Mouse (Mus musculus): ENCODE results near the gene Nkx3-2. TPM values are rescaled to one million over a fixed set of nuclear protein-coding genes. Genes with fewer than 3 reads are reported as not detected.

Nkx3-2 gene
- polyA plus RNA-seq, 1 experiment, result not detected

DNA sequence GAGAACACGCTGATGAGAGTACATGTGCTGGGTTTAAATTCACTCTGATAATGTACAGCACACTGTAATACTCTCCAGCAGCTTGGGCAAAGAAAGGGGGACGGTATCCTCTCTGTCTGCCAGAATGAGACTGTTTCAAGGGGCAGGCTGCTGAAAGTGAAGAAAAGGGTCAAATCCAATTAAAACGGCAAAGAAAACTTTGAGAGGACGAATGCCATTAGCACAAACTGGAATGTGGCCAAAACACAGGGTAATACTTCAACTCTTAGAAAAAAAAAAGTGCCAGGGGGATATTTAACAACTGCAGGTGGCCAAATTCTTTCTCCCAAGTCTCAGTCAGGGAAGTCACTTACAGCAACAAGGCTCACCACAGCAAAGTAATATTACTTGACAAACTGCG lies 27.3 kb downstream of the Nkx3-2 start:
- TF ChIP-seq GATA1 (IDR thresholded peaks at IDR 0.05; ENCODE audit: low read length) (no peak), TAL1 (IDR thresholded peaks at IDR 0.05; ENCODE audit: low read length) (no peak)
- Histone ChIP-seq H3K4me3 (replicated peaks) (no peak overlapping the region), H3K9me3 (ENCODE audit: control insufficient read depth, low read length) (no peaks in the 10 kb centered on the region), H3K27me3 (ENCODE audit: control insufficient read depth) (no peaks in the 10 kb centered on the region), H3K4me1 (ENCODE audit: control insufficient read depth) (no peaks in the 10 kb centered on the region), H3K36me3 (ENCODE audit: control insufficient read depth) (no peaks in the 10 kb centered on the region)

DNA sequence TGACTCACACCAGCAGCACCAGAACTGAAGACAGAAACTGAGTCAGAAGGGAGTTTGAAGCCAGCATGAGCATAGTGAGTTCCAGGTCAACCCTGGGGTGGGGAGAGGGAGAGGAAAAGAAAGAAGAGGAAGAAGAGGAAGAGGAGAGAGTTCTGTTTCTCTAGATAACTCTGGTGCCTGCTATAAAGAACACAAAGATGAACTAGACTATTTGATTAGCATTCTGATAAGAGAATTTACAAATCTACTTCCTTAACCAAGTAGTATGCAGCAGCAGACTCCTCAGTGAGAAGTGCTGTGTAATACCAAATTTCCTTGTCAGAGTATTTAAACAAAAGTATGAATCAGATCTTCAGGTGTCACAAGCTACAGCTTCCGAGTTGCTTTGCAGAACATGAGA lies 37.3 kb downstream of the Nkx3-2 start:
- TF ChIP-seq GATA1 (IDR thresholded peaks at IDR 0.05; ENCODE audit: low read length) (no peak), TAL1 (IDR thresholded peaks at IDR 0.05; ENCODE audit: low read length) (no peak)
- no peak overlapping the region for H3K4me3 ChIP-seq (replicated peaks)
- no peaks in the 10 kb centered on the region for H3K36me3 ChIP-seq (ENCODE audit: control insufficient read depth)
- H3K9me3 ChIP-seq (ENCODE audit: control insufficient read depth, low read length), result no peaks in the 10 kb centered on the region
- no peaks in the 10 kb centered on the region for H3K27me3 ChIP-seq (ENCODE audit: control insufficient read depth)
- H3K4me1 ChIP-seq (ENCODE audit: control insufficient read depth), result no peaks in the 10 kb centered on the region

DNA sequence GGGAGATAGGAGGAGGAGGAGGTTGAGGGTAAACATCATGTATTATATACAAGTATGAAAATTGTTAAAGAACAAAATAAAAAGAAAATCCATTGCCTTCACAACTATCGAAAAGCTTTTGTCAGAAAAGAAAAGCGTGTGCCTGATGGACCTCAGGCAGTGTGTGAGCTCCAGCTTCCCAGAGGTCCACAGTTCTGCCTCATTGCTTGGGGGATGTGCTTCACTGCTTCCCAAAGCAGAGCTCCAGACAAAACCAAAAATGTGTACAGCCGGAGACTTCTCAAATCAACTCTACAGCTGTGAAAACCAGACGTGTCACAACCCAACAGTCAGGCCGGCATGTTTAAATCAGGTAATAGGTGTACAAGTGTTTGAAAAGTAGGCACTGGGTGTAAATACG lies 38.7 kb downstream of the Nkx3-2 start:
- no peaks in the 10 kb centered on the region for H3K4me1 ChIP-seq (ENCODE audit: control insufficient read depth)
- H3K36me3 ChIP-seq (ENCODE audit: control insufficient read depth), result no peaks in the 10 kb centered on the region

More for the DNA sequence above, 38.7 kb downstream of the Nkx3-2 start:
- no peaks in the 10 kb centered on the region for H3K27me3 ChIP-seq (ENCODE audit: control insufficient read depth)
- no peak overlapping the region for H3K4me3 ChIP-seq (replicated peaks)
- TF ChIP-seq TAL1 (IDR thresholded peaks at IDR 0.05; ENCODE audit: low read length), result no peak
- no peak for TF ChIP-seq GATA1 (IDR thresholded peaks at IDR 0.05; ENCODE audit: low read length)
- H3K9me3 ChIP-seq (ENCODE audit: control insufficient read depth, low read length), result no peaks in the 10 kb centered on the region

Other genes with a start within 250 kb of the Nkx3-2 start
- 1.8 and 2.4 TPM in 2 replicates for gene Rab28, start 56.3 kb downstream of the Nkx3-2 start, polyA plus RNA-seq (2012)
- gene Bod1l, start 79.8 kb upstream of the Nkx3-2 start, polyA plus RNA-seq (2012), result 0.80 and 1.1 TPM in 2 replicates